Mouse (Mus musculus) midbrain, embryonic 14.5 days (tissue): ENCODE results near the gene Ttc27. TPM values are rescaled to one million over a fixed set of nuclear protein-coding genes. Genes with fewer than 3 reads are reported as not detected.

Experiments used
- ATAC-seq: fragments of 200-750 bp; cut with Nextera tagmentation; 2 replicates; pipeline ENCODE4 v1.8.0; 2017; ENCODE audit warnings: moderate number of reproducible peaks, moderate library complexity; ENCODE audit not compliant: low FRiP score, low TSS enrichment
- DNase-seq: peaks from one replicate; pipeline ENCODE4 v3.0.0-alpha.2; 2015
- H3K27ac ChIP-seq: fragments of 300-500 bp; sonication (generic); replicated peaks from 2 replicates; pipeline ENCODE4 v1.5.1; 2014; ENCODE audit warnings: mild to moderate bottlenecking, low read depth, low read length, moderate library complexity
- H3K27me3 ChIP-seq: fragments of 300-500 bp; sonication (generic); 2 replicates; pipeline ENCODE4 v1.6.1; 2014; ENCODE audit warnings: low read length, control low read depth, mixed read lengths; ENCODE audit not compliant: control insufficient read depth, insufficient read depth
- H3K36me3 ChIP-seq: fragments of 300-500 bp; sonication (generic); 2 replicates; pipeline ENCODE4 v1.6.1; 2014; ENCODE audit warnings: low read length, control low read depth; ENCODE audit not compliant: control insufficient read depth, insufficient read depth
- H3K4me1 ChIP-seq: fragments of 300-500 bp; sonication (generic); 2 replicates; pipeline ENCODE4 v1.6.1; 2014; ENCODE audit warnings: mild to moderate bottlenecking, antibody characterized with exemption, low read length, control low read depth; ENCODE audit not compliant: control insufficient read depth, insufficient read depth
- H3K4me2 ChIP-seq: fragments of 300-500 bp; sonication (generic); 2 replicates; pipeline ENCODE4 v1.6.1; 2014; ENCODE audit warnings: mild to moderate bottlenecking, low read length, moderate library complexity
- H3K4me3 ChIP-seq: fragments of 300-500 bp; sonication (generic); replicated peaks from 2 replicates; pipeline ENCODE4 v1.5.1; 2014; ENCODE audit warnings: low read depth, low read length
- H3K9ac ChIP-seq: fragments of 300-500 bp; sonication (generic); replicated peaks from 2 replicates; pipeline ENCODE4 v1.6.1; 2014; ENCODE audit warnings: mild to moderate bottlenecking, low read length, moderate library complexity
- H3K9me3 ChIP-seq: fragments of 300-500 bp; sonication (generic); 2 replicates; pipeline ENCODE4 v1.6.1; 2016; ENCODE audit warnings: low read length, control low read depth, mixed read lengths; ENCODE audit not compliant: control insufficient read depth
- WGBS: fragments of 180-500 bp; shearing (Covaris S2); extraction: QIAGEN DNeasy Blood & Tissue Kit; methylation state at CpG from one replicate; pipeline ENCODE4 v1.1.7; 2014; 5-methylcytosine and 5-hydroxymethylcytosine counted together
- polyA plus RNA-seq: library from polyadenylated mRNA; unstranded; fragments of >200 nt; fragmentation: Nextera tagmentation; extraction: Ambion mirVana; gene quantifications from 2 replicates; pipeline ENCODE4 v1.2.1, GENCODE M21; 2014

Ttc27 gene
- polyA plus RNA-seq, 1 experiment from 2014 or later = 22.9 TPM

- Histone ChIP-seq H3K4me2 (peak overlapping the region; percentile 67), H3K9me3 (no peaks in the 10 kb centered on the region), H3K27me3 (no peaks in the 10 kb centered on the region), H3K27ac (no peak overlapping the region), H3K4me3 (peak overlapping the region; percentile 44), H3K36me3 (peaks cover 7% of the 10 kb centered on the region), H3K4me1 (0 out of 2 replicates have a peak, but pooled peaks cover 3% of the 10 kb centered on the region), H3K9ac (peak overlapping the region; percentile 46)
- DNase-seq (no peak), ATAC-seq (peak; percentile 46; the same call in 1 of the 2 replicates)
- WGBS = 12% methylated on average over 14 of the region's 14 CpGs
Measured at GRCm38 (mm10) chr17:74717091-74717617, 378 bp upstream of the Ttc27 start.

- Histone ChIP-seq H3K36me3 (peaks cover 18% of the 10 kb centered on the region), H3K27ac (no peak overlapping the region), H3K9ac (no peak overlapping the region), H3K27me3 (no peaks in the 10 kb centered on the region), H3K4me1 (no peaks in the 10 kb centered on the region), H3K4me2 (no peak overlapping the region), H3K4me3 (no peak overlapping the region), H3K9me3 (no peaks in the 10 kb centered on the region)
- DNase-seq (peak; percentile 30), ATAC-seq (no peak)
Measured at GRCm38 (mm10) chr17:74732872-74733271, 15.3 kb downstream of the Ttc27 start.

GRCm38 (mm10) chr17:74735392-74735791, 17.9 kb downstream of the Ttc27 start:
- Histone ChIP-seq H3K4me2 (no peak overlapping the region), H3K27me3 (no peaks in the 10 kb centered on the region), H3K4me1 (no peaks in the 10 kb centered on the region), H3K36me3 (peaks cover 15% of the 10 kb centered on the region), H3K9me3 (no peaks in the 10 kb centered on the region), H3K9ac (no peak overlapping the region), H3K27ac (no peak overlapping the region), H3K4me3 (no peak overlapping the region)
- no peak for ATAC-seq
- 96% methylated on average over 11 of the region's 11 CpGs for WGBS
- DNase-seq = no peak

GRCm38 (mm10) chr17:74749659-74750058, 32.1 kb downstream of the Ttc27 start:
- DNase-seq (no peak), ATAC-seq (no peak)
- Histone ChIP-seq H3K27me3 (no peaks in the 10 kb centered on the region), H3K36me3 (0 out of 2 replicates have a peak, but pooled peaks cover 11% of the 10 kb centered on the region), H3K4me1 (no peaks in the 10 kb centered on the region), H3K9ac (no peak overlapping the region), H3K4me3 (no peak overlapping the region), H3K4me2 (no peak overlapping the region), H3K9me3 (no peaks in the 10 kb centered on the region), H3K27ac (no peak overlapping the region)
- WGBS = 89% methylated on average over 1 of the region's 1 CpGs

- Histone ChIP-seq H3K9ac (no peak overlapping the region), H3K4me1 (no peaks in the 10 kb centered on the region), H3K4me2 (no peak overlapping the region), H3K36me3 (0 out of 2 replicates have a peak, but pooled peaks cover 9% of the 10 kb centered on the region), H3K27me3 (no peaks in the 10 kb centered on the region), H3K9me3 (no peaks in the 10 kb centered on the region), H3K4me3 (no peak overlapping the region), H3K27ac (no peak overlapping the region)
- ATAC-seq (no peak), DNase-seq (no peak)
- WGBS = 93% methylated on average over 4 of the region's 4 CpGs
Measured at GRCm38 (mm10) chr17:74751026-74751425, 33.5 kb downstream of the Ttc27 start.

- WGBS = 90% methylated on average over 8 of the region's 8 CpGs
- H3K4me3 ChIP-seq = no peak overlapping the region
- H3K4me2 ChIP-seq = no peak overlapping the region
- no peaks in the 10 kb centered on the region for H3K9me3 ChIP-seq
- ATAC-seq (no peak), DNase-seq (no peak)
- no peak overlapping the region for H3K9ac ChIP-seq
- no peaks in the 10 kb centered on the region for H3K27me3 ChIP-seq
- H3K27ac ChIP-seq = no peak overlapping the region
- no peaks in the 10 kb centered on the region for H3K4me1 ChIP-seq
- 0 out of 2 replicates have a peak, but pooled peaks cover 2% of the 10 kb centered on the region for H3K36me3 ChIP-seq
Measured at GRCm38 (mm10) chr17:74752906-74753627, 35.5 kb downstream of the Ttc27 start.

- ATAC-seq = no peak
- H3K9ac ChIP-seq = no peak overlapping the region
- no peaks in the 10 kb centered on the region for H3K4me1 ChIP-seq
- H3K4me3 ChIP-seq = no peak overlapping the region
- no peaks in the 10 kb centered on the region for H3K27me3 ChIP-seq
- H3K36me3 ChIP-seq = 0 out of 2 replicates have a peak, but pooled peaks cover 2% of the 10 kb centered on the region
- no peak overlapping the region for H3K4me2 ChIP-seq
- WGBS = 85% methylated on average over 5 of the region's 5 CpGs
- no peaks in the 10 kb centered on the region for H3K9me3 ChIP-seq
- DNase-seq = no peak
- no peak overlapping the region for H3K27ac ChIP-seq
Measured at GRCm38 (mm10) chr17:74753628-74754104, 36.1 kb downstream of the Ttc27 start.

GRCm38 (mm10) chr17:74754369-74755118, 37.0 kb downstream of the Ttc27 start:
- Histone ChIP-seq H3K36me3 (0 out of 2 replicates have a peak, but pooled peaks cover 2% of the 10 kb centered on the region), H3K4me2 (no peak overlapping the region), H3K9ac (no peak overlapping the region), H3K27me3 (no peaks in the 10 kb centered on the region), H3K27ac (no peak overlapping the region), H3K4me1 (no peaks in the 10 kb centered on the region), H3K4me3 (no peak overlapping the region), H3K9me3 (no peaks in the 10 kb centered on the region)
- ATAC-seq = no peak
- DNase-seq = no peak
- 95% methylated on average over 11 of the region's 11 CpGs for WGBS
